Mouse (Mus musculus) kidney, adult 11 months (tissue): ENCODE measurements around the gene Snrnp40.

ENCODE experiments used
- DNase-seq: peaks from one replicate; pipeline ENCODE4 v3.0.0; 2022

Gene Snrnp40

DNA sequence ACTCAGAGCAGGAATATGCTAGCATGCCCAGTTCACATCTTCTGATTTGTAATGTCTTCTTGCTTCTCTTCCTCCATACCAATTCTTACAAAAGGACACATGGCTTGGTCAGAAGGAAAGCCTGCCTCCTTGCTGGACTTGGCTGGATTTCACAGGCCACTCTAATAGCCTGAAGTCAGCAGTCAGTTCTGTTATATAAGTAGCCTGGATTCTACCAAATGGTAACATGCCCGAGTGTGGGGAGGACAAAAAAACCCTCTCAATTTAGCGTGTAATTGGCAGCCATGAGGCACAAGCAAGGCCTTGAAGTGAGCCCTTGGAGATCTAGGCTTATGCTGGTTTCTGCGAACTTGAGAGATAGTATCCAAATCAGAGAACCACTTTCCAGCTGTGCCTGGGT, 27.3 kb downstream of the Snrnp40 start:
- peak; percentile 54 for DNase-seq

DNA sequence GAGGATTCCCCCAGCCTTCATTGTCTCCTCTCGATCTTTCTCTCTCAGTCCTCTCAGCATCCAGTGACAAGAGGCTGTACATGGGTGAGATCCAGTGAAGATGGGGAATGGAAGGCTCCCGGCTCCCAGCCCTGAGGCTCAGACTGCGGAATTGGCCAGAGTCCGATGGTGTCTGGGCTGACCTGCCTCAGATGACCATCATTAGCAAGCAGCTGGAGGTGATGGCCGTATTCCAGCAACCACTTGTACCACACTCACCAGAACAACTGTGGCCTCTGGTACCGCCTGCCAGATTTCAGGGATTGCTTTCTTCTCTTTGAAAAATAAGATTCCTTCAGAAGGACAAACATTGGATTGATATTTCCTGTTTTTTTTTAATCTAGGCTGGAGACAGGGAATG, 29.6 kb downstream of the Snrnp40 start:
- DNase-seq: peak; percentile 89

DNA sequence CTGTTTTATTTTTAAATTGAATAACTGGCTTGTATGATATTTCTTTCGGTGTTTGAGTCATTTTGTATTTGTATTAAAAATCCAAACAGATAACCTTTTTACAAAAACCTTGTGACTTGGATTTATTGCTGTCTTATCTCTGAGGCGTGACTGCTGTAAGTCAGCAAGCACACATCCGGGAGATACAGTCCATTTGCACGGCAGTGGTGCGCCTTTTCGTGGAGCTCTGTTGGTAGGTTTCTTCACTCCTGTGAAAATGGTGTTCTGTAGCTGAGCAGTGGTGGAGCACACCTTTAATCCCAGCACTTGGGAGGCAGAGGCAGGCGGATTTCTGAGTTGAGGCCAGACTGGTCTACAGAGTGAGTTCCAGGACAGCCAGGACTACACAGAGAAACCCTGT, 30.0 kb downstream of the Snrnp40 start:
- no peak for DNase-seq

DNA sequence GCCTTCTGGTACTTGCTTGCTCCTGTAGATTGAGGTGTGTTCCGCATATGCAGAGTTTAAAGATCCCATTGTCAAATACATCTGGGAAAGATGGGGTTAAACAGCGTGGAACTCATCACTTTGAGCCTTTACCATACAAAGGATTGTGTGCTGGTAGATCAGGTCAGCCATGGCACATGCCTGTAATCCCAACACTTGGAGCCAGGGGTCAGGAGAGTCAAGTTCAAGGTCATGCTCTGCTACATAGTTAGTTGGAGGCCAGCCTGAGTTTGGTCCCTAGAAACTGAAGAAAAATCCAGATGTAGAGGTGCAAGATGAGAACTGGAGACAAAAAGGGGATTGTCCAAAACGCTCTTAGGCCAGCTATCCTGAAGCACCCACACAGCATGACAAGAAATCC, 31.3 kb downstream of the Snrnp40 start:
- no peak for DNase-seq
